Mouse (Mus musculus) thymus, postnatal 4 days (tissue): Measurements from ENCODE around the gene Rab4a.

ENCODE experiments used
- DNase-seq: peaks from one replicate; pipeline ENCODE4 v3.0.0; 2021

The Rab4a gene

DNA sequence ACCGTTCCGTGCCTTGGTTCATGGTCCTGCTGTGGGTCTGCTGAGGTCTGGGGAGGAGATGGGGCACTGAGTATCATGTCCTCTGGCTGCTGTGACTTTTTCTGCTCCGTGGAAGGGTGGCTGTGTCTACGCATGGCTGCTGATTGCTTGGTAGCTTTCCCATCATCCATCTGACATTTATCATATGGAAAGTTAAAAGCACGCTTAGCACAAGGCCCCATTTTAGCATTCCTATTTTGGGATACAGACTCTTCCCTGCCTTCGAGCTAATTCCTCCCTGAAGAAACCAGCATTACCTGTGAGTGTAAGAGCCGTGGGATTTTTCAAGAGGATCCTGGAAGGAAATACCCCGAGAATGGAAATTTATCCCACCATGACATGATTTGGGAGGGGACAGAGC is 11.2 kb downstream of the Rab4a start:
- no peak for DNase-seq

- DNase-seq = no peak
Observed at GRCm38 (mm10) chr8:123817747-123818146, 12.0 kb downstream of the Rab4a start.

GRCm38 (mm10) chr8:123819683-123820610 is 14.2 kb downstream of the Rab4a start:
- no peak for DNase-seq

- no peak for DNase-seq
Observed at GRCm38 (mm10) chr8:123820780-123821179, 15.0 kb downstream of the Rab4a start.

GRCm38 (mm10) chr8:123823111-123823510 is 17.3 kb downstream of the Rab4a start:
- DNase-seq = peak; percentile 30

DNA sequence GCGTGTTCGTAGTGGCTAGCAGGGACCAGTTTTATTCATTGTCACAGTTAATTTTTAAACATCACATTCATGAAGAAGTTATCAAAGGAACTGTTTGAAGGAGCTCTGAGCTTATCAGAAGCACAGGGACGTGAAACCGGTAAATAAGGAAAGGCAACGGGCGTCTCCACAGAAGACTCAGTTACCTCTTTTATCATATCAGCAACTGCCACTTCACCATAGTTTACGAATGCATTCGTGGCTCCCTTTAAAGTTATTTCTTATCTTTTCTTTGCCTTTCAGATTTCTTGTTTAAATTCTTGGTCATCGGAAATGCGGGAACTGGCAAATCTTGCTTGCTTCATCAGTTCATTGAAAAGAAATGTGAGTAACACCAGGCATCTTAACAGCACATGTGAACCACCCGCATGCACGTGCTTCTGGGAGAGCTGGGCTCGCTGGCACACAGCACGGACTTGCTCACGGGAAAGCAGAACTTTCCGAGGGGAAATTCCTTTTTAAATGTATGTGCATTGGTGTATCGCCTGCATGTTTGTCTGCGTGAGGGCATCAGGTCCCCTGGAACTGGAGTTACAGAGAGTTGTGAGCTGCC is 17.8 kb downstream of the Rab4a start:
- no peak for DNase-seq

GRCm38 (mm10) chr8:123826001-123826400 is 20.2 kb downstream of the Rab4a start:
- DNase-seq = peak; percentile 25

DNA sequence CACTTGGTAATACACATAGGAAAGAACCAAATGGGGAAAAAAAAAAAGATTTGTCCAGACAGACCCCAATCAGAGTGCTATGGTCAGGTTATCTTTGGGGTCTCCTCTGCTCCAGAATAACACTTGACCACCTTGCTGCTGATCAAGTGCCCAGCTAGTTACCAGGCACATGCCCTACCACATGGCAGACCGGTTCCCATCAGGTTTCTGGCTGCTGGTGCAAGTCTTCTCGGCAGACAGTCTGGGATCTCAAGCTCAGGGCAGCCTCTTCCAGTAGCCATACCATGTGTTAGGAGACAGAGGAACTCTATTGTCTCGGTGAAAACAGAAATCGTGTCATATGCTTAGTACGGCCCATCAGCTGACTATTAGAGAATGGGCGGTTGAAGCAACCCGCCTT is 21.0 kb downstream of the Rab4a start:
- DNase-seq = no peak

DNA sequence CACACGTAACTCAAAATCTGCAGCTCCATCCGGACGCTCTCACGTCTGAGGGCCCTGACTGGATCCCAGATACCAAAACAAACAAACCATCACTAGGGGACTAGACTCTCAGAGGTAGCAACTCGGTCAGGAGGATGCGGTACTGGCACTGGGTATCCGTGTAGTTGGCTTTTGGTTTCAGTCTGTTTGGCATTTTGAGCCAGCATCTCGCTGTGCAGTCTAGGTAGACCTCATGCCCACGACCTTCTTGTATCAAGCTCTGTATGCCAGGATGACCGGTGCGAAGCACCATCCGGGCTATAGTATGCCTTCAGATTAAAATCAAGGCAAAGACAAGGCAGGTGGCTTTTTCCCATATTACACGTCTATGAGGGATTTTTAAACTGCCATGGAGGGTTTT is 21.7 kb downstream of the Rab4a start:
- DNase-seq = no peak

DNA sequence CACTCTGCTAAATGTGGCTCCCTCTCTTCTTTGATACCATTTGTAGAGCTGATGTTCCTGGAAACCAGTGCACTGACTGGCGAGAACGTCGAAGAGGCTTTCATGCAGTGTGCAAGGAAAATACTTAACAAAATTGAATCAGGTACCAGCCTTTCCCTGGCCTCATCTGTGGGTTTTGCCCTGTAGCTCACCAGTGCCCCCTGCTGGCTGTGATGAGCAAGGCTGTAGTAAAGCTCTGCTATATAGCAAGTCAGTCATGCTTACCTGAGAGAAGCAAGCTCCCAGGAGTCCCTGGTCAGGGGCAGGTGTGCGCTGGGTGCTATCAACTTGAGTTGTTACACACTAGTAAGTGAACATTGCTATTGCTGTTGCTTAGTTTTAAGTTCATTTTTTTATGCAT is 27.0 kb downstream of the Rab4a start:
- peak; percentile 81 for DNase-seq

GRCm38 (mm10) chr8:123835451-123835850 is 29.7 kb downstream of the Rab4a start:
- peak; percentile 85 for DNase-seq

GRCm38 (mm10) chr8:123836354-123836753 is 30.6 kb downstream of the Rab4a start:
- DNase-seq = no peak

GRCm38 (mm10) chr8:123838496-123838895 is 32.7 kb downstream of the Rab4a start:
- peak; percentile 51 for DNase-seq

DNA sequence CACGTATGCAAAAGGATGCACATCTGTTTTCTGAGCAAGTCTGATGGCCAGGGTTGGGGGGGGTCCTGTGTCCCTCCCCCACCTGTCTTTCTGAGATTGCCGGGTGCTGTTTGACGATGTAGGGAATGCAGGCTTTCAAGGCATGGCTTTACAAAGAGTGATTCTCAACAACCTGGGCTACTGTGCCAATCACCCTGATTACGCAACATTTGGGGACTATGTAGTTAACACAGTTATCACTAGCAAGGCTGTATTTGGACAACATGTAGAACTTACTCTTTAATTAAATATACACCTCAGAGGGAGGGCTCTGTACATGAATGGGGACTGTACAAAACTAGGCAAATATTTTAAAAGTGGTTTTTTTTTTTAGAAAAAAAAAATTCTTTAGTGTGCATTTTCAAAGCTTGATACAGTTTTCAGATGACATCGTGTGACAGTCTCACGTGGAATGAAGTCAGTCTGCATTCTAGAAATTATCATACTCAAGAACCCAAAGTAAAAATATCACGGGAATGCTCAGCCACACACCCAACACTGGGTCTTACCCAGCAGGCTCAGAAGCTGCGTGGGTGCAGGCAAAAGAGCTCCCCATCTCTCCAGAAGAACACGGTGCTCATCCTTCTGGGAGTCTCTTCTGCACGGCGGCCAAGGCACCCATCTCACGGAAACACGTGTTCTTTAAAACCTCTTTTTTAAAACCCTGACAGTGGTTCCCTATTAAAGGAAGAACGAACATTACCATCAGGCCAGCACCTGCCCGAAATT is 35.0 kb downstream of the Rab4a start:
- no peak for DNase-seq

GRCm38 (mm10) chr8:123842086-123842485 is 36.3 kb downstream of the Rab4a start:
- DNase-seq = no peak

DNA sequence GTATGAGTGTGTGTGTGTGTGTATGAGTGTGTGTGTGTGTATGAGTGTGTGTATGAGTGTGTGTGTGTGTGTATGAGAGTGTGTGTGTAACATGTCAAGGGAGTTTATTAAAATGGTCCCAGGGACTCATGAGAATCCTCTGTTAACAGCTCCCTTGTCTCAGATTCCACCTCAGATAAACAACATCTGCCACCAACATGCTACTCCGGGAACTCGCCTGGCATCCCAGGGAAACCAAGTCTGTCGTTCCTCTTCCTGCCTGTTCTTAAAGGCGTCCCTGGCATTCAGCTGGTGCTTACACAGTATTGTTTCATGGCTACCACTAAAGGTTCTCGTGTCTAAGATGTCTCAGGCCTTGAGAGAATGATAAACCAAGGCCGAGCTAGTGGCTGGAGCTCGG is 38.6 kb downstream of the Rab4a start:
- no peak for DNase-seq

GRCm38 (mm10) chr8:123845114-123845513 is 39.3 kb downstream of the Rab4a start:
- peak; percentile 20 for DNase-seq

GRCm38 (mm10) chr8:123845991-123846390 is 40.2 kb downstream of the Rab4a start:
- no peak for DNase-seq

- no peak for DNase-seq
Observed at GRCm38 (mm10) chr8:123846509-123846908, 40.7 kb downstream of the Rab4a start.

GRCm38 (mm10) chr8:123847546-123847945 is 41.8 kb downstream of the Rab4a start:
- DNase-seq = no peak

DNA sequence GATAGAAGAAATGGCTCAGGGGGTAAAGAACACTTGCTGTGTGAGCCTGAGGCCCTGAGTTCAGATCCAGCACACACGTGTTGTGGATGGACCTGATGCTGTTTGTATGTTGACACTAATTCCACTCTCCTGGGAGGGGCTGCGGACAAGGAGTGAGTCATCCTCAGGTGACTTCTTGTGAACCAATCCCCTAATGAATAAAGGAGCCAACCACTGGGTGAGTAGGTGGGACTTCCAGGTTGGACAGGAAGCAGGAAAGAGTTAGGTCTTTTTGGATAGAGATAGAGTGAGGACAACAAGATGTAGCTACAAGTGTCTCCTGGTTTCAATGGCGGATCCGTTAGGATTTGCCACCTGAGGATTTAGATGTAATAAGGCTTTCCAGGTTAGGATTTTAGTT is 43.6 kb downstream of the Rab4a start:
- DNase-seq = no peak

- DNase-seq = no peak
Observed at GRCm38 (mm10) chr8:123851590-123851989, 45.8 kb downstream of the Rab4a start.

DNA sequence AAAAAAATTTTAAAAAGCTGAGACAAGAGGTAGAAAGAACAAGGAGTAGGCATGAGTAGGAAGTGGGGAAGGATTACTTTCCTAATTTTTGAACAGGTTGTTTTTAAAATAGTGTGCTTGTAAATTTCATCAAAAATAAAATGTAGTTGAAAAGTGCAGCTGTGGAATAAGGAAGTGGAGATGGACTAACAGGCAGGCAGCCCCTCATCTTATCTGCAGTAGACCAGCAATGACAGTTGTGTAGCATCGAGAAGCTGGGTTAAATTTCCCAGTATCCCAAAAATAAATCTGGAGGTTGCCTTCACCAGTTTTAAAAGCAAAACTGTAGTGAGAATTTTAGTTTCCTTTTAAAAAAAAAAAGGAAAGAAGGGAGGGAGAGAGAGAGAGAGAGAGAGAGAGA is 48.5 kb downstream of the Rab4a start:
- no peak for DNase-seq
